Mouse (Mus musculus): ENCODE data around the gene Fcer1g. TPM values are rescaled to one million over a fixed set of nuclear protein-coding genes. Genes with fewer than 3 reads are reported as not detected.
A peak's percentile ranks its signal among the peaks of the same experiment; 100 is the strongest.
"Not testable (repeated sequence)": the region's sequence is repeated elsewhere in the genome, so short reads cannot be mapped to it uniquely, and the experiment has no call there.

The Fcer1g gene
- total RNA-seq, 2 experiments from 2014 or later = 14.4 to 19.2 TPM

GRCm38 (mm10) chr1:171241952-171242351 lies 7.8 kb upstream of the Fcer1g start:
- DNase-seq = not testable (repeated sequence)

- no peak for DNase-seq
Measured at GRCm38 (mm10) chr1:171240911-171241310, 6.7 kb upstream of the Fcer1g start.

GRCm38 (mm10) chr1:171239992-171240744 lies 6.0 kb upstream of the Fcer1g start:
- peak; percentile 74 for DNase-seq

- peak; percentile 81 for DNase-seq
Measured at GRCm38 (mm10) chr1:171238463-171238862, 4.3 kb upstream of the Fcer1g start.

- no peak for DNase-seq
Measured at GRCm38 (mm10) chr1:171237438-171237837, 3.3 kb upstream of the Fcer1g start.

- no peak for DNase-seq
Measured at GRCm38 (mm10) chr1:171235791-171236190, 1.6 kb upstream of the Fcer1g start.

GRCm38 (mm10) chr1:171234538-171234937 lies 373 bp upstream of the Fcer1g start:
- DNase-seq = no peak

GRCm38 (mm10) chr1:171232800-171233730 lies 1.1 kb downstream of the Fcer1g start:
- peak; percentile 42 for DNase-seq

GRCm38 (mm10) chr1:171232348-171232747 lies 1.8 kb downstream of the Fcer1g start:
- no peak for DNase-seq

GRCm38 (mm10) chr1:171231844-171232243 lies 2.3 kb downstream of the Fcer1g start:
- DNase-seq = no peak

GRCm38 (mm10) chr1:171230215-171230614 lies 4.0 kb downstream of the Fcer1g start:
- DNase-seq = no peak

- DNase-seq = no peak
Measured at GRCm38 (mm10) chr1:171229750-171230149, 4.4 kb downstream of the Fcer1g start.

GRCm38 (mm10) chr1:171227879-171228278 lies 6.3 kb downstream of the Fcer1g start:
- DNase-seq = no peak

- no peak for DNase-seq
Measured at GRCm38 (mm10) chr1:171226780-171227179, 7.4 kb downstream of the Fcer1g start.

- no peak for DNase-seq
Measured at GRCm38 (mm10) chr1:171224857-171225256, 9.3 kb downstream of the Fcer1g start, which contains the start of gene Apoa2. Apoa2 (plus strand) TSS chr1:171225054.

- peak; percentile 82 for DNase-seq
Measured at GRCm38 (mm10) chr1:171223796-171224195, 10.4 kb downstream of the Fcer1g start.

- no peak for DNase-seq
Measured at GRCm38 (mm10) chr1:171223168-171223567, 11.0 kb downstream of the Fcer1g start.

- peak; percentile 90 for DNase-seq
Measured at GRCm38 (mm10) chr1:171222238-171223155, 11.7 kb downstream of the Fcer1g start, which contains the start of gene Tomm40l. Tomm40l (minus strand) TSS chr1:171222514.

- DNase-seq = peak; percentile 49
Measured at GRCm38 (mm10) chr1:171221281-171222193, 12.6 kb downstream of the Fcer1g start.

- peak; percentile 90 for DNase-seq
Measured at GRCm38 (mm10) chr1:171220871-171221270, 13.3 kb downstream of the Fcer1g start.

Measured in adrenal gland, postnatal 10 days (tissue).